Mouse (Mus musculus): Measurements from ENCODE around the gene Nr1h4. TPM values are rescaled to one million over a fixed set of nuclear protein-coding genes. Genes with fewer than 3 reads are reported as not detected.

Gene Nr1h4
- polyA plus RNA-seq, 1 experiment from 2014 or later = 9.9 TPM

DNA sequence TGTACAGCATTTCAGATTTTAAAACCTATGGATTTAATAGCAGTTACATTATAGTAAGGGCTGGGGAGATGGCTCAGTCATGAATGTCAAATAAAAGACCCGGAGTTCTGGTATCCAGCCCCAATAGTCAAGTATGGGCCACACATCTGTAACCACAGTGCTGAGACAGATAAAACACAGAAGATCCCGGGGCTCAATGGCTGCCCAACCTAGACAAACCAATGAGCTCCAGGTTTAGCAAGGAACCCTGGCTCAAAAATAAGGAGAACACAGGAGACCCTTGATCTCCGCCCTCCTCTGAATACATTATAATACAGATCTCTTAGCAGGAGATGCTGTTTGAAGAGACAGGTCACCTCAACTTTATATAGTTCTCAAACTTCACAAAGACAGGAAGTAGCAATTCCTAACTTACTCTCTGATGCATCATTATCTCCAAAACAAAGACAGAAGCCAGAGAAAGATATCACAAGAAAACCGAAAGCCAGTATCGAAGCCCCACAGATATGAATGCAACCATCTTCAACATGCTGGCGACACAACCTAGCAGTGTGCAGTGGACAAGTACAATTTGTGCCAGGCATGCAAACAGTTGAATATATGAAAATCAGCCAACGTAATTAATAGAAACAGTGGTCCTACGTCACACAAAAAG lies 110.8 kb downstream of the Nr1h4 start:
- Histone ChIP-seq H3K27ac (no peak overlapping the region), H3K36me3 (0 out of 2 replicates have a peak, but pooled peaks cover 25% of the 10 kb centered on the region), H3K27me3 (replicated peaks) (no peaks in the 10 kb centered on the region), H3K4me3 (replicated peaks) (no peak overlapping the region), H3K4me2 (no peak overlapping the region), H3K4me1 (no peaks in the 10 kb centered on the region), H3K9ac (no peak overlapping the region), H3K9me3 (no peaks in the 10 kb centered on the region)
- WGBS = 87% methylated on average over 8 of the region's 8 CpGs
- peak; percentile 53; the same call in 1 of the 2 replicates for ATAC-seq (ENCODE audit: insufficient read depth, low FRiP score, low read depth)

DNA sequence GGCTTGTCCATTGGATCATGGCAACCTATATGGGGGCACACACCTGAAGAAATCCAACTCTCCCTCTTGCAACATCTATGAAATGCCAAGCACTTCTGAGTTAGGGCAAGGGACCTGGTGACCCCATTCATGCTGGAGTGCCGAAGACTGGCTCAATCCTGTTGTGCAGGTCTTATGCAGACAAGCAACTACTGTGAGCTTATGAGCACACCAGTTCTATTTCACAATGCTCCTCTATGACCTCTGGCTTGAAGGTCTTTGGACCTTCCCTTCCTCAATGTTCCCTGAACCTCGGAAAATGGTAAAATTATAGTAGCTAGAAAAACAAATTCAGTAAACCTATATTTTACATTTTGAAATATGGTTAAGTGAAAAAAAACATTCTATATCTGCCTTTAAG lies 115.4 kb downstream of the Nr1h4 start:
- no peaks in the 10 kb centered on the region for H3K27me3 ChIP-seq (replicated peaks)
- no peaks in the 10 kb centered on the region for H3K4me1 ChIP-seq
- H3K9ac ChIP-seq = no peak overlapping the region
- no peak for ATAC-seq (ENCODE audit: insufficient read depth, low FRiP score, low read depth)
- no peak overlapping the region for H3K27ac ChIP-seq
- H3K4me2 ChIP-seq = no peak overlapping the region
- H3K36me3 ChIP-seq = peaks cover 29% of the 10 kb centered on the region; the same call in 1 of the 2 replicates
- WGBS = 94% methylated on average over 2 of the region's 2 CpGs
- H3K4me3 ChIP-seq (replicated peaks) = no peak overlapping the region
- H3K9me3 ChIP-seq = no peaks in the 10 kb centered on the region

DNA sequence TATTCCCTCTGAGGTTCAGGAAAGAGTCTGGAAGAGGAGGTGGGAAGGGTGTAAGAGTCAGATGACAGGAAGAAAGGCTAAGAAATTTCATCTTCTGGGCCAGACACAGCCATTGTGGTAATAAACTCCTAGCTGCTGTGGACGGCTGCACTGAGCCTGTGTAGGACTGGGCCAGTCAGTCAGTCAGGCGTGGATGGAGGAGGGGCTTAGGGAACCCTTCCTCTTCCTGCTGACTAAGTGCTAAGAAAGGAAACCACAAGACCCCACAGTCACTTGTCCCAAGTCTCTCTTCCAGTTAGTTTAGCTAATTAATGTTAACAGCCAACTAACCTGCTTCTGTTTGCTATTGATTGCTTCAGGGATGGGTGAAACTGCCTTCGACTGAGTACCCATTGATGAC lies 117.9 kb downstream of the Nr1h4 start:
- H3K4me2 ChIP-seq = no peak overlapping the region
- H3K9ac ChIP-seq = no peak overlapping the region
- H3K27ac ChIP-seq = no peak overlapping the region
- H3K4me3 ChIP-seq (replicated peaks) = no peak overlapping the region
- ATAC-seq (ENCODE audit: insufficient read depth, low FRiP score, low read depth) = no peak
- no peaks in the 10 kb centered on the region for H3K27me3 ChIP-seq (replicated peaks)
- H3K36me3 ChIP-seq = peaks cover 31% of the 10 kb centered on the region; the same call in 1 of the 2 replicates
- H3K4me1 ChIP-seq = no peaks in the 10 kb centered on the region
- no peaks in the 10 kb centered on the region for H3K9me3 ChIP-seq
- WGBS = 77% methylated on average over 3 of the region's 3 CpGs

DNA sequence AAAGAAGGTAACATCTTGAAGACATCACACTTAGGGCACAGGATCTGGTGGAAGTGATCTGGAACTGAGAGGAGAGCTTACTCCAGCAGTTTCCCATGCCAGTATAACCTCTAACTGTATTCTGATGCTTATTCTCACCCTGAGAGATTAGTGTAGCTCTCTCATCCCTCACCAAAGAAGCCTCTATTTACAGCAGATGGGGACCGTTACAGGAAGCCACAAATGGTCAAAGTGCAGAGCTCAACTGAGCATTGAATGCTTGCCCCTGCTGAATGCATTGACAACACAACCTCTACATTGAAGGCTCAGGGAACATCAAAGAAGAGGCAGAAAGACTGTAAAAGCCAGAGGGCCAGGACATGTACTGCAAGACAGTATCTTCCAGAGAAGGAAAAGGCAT lies 125.8 kb downstream of the Nr1h4 start:
- no peaks in the 10 kb centered on the region for H3K9me3 ChIP-seq
- H3K4me2 ChIP-seq = no peak overlapping the region
- 51% methylated on average over 1 of the region's 1 CpGs for WGBS
- 0 out of 2 replicates have a peak, but pooled peaks cover under 1% of the 10 kb centered on the region for H3K36me3 ChIP-seq
- no peak overlapping the region for H3K9ac ChIP-seq
- no peaks in the 10 kb centered on the region for H3K4me1 ChIP-seq
- no peaks in the 10 kb centered on the region for H3K27me3 ChIP-seq (replicated peaks)
- no peak for ATAC-seq (ENCODE audit: insufficient read depth, low FRiP score, low read depth)
- H3K27ac ChIP-seq = no peak overlapping the region
- no peak overlapping the region for H3K4me3 ChIP-seq (replicated peaks)

DNA sequence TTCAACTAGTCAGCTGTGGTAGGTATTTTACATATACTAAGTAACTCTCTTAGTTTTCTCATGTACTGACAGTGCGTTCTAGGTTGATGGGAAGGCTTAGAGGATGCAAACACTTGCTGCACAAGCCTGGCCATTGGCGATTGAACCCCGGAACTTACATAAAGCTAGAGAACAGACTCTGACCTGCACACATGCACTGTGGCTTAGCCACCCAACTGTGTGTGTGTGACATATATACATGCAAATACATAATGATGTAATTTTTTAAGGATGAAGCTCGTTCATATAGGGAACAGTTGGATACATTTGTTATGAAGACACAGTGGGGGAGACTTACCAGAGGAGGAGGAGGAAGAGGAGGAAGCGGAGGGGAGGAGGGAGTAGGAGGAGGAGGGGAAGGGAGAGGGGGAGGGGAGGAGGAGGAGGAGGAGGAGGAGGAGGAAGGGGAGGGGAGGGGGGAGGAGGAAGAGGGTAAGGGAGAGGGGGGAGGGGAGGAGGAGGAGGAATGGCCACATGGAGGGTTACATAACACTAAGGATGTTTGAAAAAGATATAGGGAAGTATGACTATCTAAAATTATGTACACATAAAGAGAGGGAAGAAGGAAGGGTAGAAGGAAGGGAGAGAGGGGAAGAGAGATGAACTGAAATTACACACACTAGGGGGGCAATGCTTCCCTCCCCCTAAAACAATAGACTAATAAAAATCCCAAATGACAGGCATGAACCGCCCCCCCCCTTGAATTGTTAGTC lies 126.5 kb downstream of the Nr1h4 start:
- no peak for ATAC-seq (ENCODE audit: insufficient read depth, low FRiP score, low read depth)
- Histone ChIP-seq H3K27ac (no peak overlapping the region), H3K4me2 (no peak overlapping the region), H3K4me3 (replicated peaks) (no peak overlapping the region), H3K9me3 (no peaks in the 10 kb centered on the region), H3K9ac (no peak overlapping the region), H3K4me1 (no peaks in the 10 kb centered on the region), H3K27me3 (replicated peaks) (no peaks in the 10 kb centered on the region), H3K36me3 (no peaks in the 10 kb centered on the region)
- 74% methylated on average over 5 of the region's 6 CpGs for WGBS

DNA sequence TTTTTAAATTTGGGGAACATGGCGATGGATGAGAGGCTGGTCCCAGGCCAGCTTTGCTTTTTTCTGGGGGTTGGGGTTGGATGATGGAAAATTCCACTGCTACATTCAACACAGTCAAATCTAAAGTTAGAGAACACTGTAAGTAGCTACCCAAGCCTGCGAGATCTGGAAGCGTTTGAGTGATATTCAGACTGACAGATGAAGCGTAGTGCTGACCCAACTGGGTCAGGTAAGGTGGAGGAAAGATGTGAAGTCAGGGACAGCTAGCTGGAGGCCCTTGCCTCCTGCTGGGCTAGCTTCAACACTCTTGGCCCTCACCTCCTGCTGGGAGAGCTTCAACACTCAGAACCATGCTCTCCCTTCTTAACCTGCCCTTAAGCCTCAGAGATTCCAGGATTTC lies 128.4 kb downstream of the Nr1h4 start:
- Histone ChIP-seq H3K36me3 (no peaks in the 10 kb centered on the region), H3K27ac (no peak overlapping the region), H3K27me3 (replicated peaks) (no peaks in the 10 kb centered on the region), H3K4me3 (replicated peaks) (no peak overlapping the region), H3K9me3 (no peaks in the 10 kb centered on the region), H3K9ac (no peak overlapping the region), H3K4me1 (no peaks in the 10 kb centered on the region), H3K4me2 (no peak overlapping the region)
- 68% methylated on average over 4 of the region's 4 CpGs for WGBS
- no peak for ATAC-seq (ENCODE audit: insufficient read depth, low FRiP score, low read depth)

Other genes with a start within 250 kb of the Nr1h4 start
- gene Ano4, start 188.8 kb downstream of the Nr1h4 start, polyA plus RNA-seq (2015; fragmentation: Nextera tagmentation; extraction: Ambion mirVana) = 0.64 and 0.84 TPM in 2 replicates
- 14.3 and 15.6 TPM in 2 replicates for gene Gas2l3, start 89.6 kb downstream of the Nr1h4 start, polyA plus RNA-seq (2015; fragmentation: Nextera tagmentation; extraction: Ambion mirVana)
- not detected in 2 replicates for gene Slc17a8, start 87.7 kb upstream of the Nr1h4 start, polyA plus RNA-seq (2015; fragmentation: Nextera tagmentation; extraction: Ambion mirVana)
- gene Scyl2, start 152.7 kb upstream of the Nr1h4 start, polyA plus RNA-seq (2015; fragmentation: Nextera tagmentation; extraction: Ambion mirVana) = 7.1 and 7.7 TPM in 2 replicates
- 26.5 and 28.3 TPM in 2 replicates for gene Actr6, start 198.7 kb upstream of the Nr1h4 start, polyA plus RNA-seq (2015; fragmentation: Nextera tagmentation; extraction: Ambion mirVana)
- 19.9 and 20.7 TPM in 2 replicates for gene Uhrf1bp1l, start 211.4 kb upstream of the Nr1h4 start, polyA plus RNA-seq (2015; fragmentation: Nextera tagmentation; extraction: Ambion mirVana)